Mouse (Mus musculus): Measurements from ENCODE around the gene Lama2.

DNA sequence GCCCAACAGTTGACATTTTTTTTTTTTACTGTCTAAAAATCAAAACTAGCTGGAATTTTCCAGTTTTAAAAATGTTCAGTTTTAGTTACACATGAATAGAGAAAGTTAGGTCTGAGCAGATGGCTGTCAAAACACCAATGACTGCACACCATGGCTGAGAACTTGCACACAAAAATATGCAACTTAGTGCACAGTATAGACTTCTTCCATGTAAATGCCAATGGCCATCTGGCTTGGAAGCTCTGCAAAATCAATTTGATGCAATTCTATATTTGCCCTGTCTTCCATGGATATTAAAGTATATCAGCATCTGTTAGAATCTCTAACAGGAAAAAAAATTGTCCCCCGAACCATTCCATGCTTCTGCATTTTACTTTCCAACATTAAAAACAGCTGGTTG lies 135.5 kb downstream of the Lama2 start:
- TF ChIP-seq CTCF (IDR thresholded peaks at IDR 0.05) (no peak), POLR2A (IDR thresholded peaks at IDR 0.05; ENCODE audit: insufficient read depth, low read depth, low read length) (no peak)

Data from heart, adult 2 months (tissue).